Mouse (Mus musculus) thymus, postnatal 4 days (tissue): ENCODE results near the gene Ccnyl1.
"Not testable (repeated sequence)": the region's sequence is repeated elsewhere in the genome, so short reads cannot be mapped to it uniquely, and the experiment has no call there.

Experiments used
- DNase-seq: peaks from one replicate; pipeline ENCODE4 v3.0.0; 2021

Ccnyl1 gene

GRCm38 (mm10) chr1:64690213-64691013 is at the start of gene Ccnyl1:
Ccnyl1 (plus strand) TSS chr1:64690455.
- DNase-seq: peak; percentile 98

- no peak for DNase-seq
Observed at GRCm38 (mm10) chr1:64641069-64641468, 49.2 kb upstream of the Ccnyl1 start.

GRCm38 (mm10) chr1:64642541-64642940 is 47.7 kb upstream of the Ccnyl1 start:
- DNase-seq: not testable (repeated sequence)

- no peak for DNase-seq
Observed at GRCm38 (mm10) chr1:64644513-64644912, 45.7 kb upstream of the Ccnyl1 start.

GRCm38 (mm10) chr1:64649362-64650124 is 40.7 kb upstream of the Ccnyl1 start:
- no peak for DNase-seq

- no peak for DNase-seq
Observed at GRCm38 (mm10) chr1:64653701-64654100, 36.6 kb upstream of the Ccnyl1 start.

- peak; percentile 45 for DNase-seq
Observed at GRCm38 (mm10) chr1:64655415-64655814, 34.8 kb upstream of the Ccnyl1 start.

- no peak for DNase-seq
Observed at GRCm38 (mm10) chr1:64656423-64657129, 33.7 kb upstream of the Ccnyl1 start.

- DNase-seq: no peak
Observed at GRCm38 (mm10) chr1:64658876-64659275, 31.4 kb upstream of the Ccnyl1 start.

GRCm38 (mm10) chr1:64667111-64667633 is 23.1 kb upstream of the Ccnyl1 start:
- no peak for DNase-seq

GRCm38 (mm10) chr1:64669451-64669850 is 20.8 kb upstream of the Ccnyl1 start:
- DNase-seq: no peak

GRCm38 (mm10) chr1:64673931-64674330 is 16.3 kb upstream of the Ccnyl1 start:
- no peak for DNase-seq

GRCm38 (mm10) chr1:64676060-64676839 is 14.0 kb upstream of the Ccnyl1 start:
- no peak for DNase-seq

- DNase-seq: no peak
Observed at GRCm38 (mm10) chr1:64681499-64681898, 8.8 kb upstream of the Ccnyl1 start.

- no peak for DNase-seq
Observed at GRCm38 (mm10) chr1:64683039-64683438, 7.2 kb upstream of the Ccnyl1 start.

- no peak for DNase-seq
Observed at GRCm38 (mm10) chr1:64684440-64684839, 5.8 kb upstream of the Ccnyl1 start.

- DNase-seq: no peak
Observed at GRCm38 (mm10) chr1:64688046-64688445, 2.2 kb upstream of the Ccnyl1 start.

GRCm38 (mm10) chr1:64689561-64690212 is 568 bp upstream of the Ccnyl1 start:
- no peak for DNase-seq

GRCm38 (mm10) chr1:64691121-64691551 is 881 bp downstream of the Ccnyl1 start:
- DNase-seq: peak; percentile 58

GRCm38 (mm10) chr1:64691581-64691980 is 1.3 kb downstream of the Ccnyl1 start:
- DNase-seq: no peak

GRCm38 (mm10) chr1:64695156-64695555 is 4.9 kb downstream of the Ccnyl1 start:
- DNase-seq: no peak

- no peak for DNase-seq
Observed at GRCm38 (mm10) chr1:64701780-64702179, 11.5 kb downstream of the Ccnyl1 start.
